Mouse (Mus musculus) CH12.LX (cell line): Measurements from ENCODE around the gene Trio. TPM values are rescaled to one million over a fixed set of nuclear protein-coding genes. Genes with fewer than 3 reads are reported as not detected.
A peak's percentile ranks its signal among the peaks of the same experiment; 100 is the strongest.

Experiments
- DNase-seq: peaks from one replicate; pipeline ENCODE4 v3.0.0-alpha.2; 2013; ENCODE audit errors: extremely low read depth
- H3K27ac ChIP-seq: 2 replicates; pipeline ENCODE4 v1.5.1; 2012; ENCODE audit warnings: low read depth, mild to moderate bottlenecking, control low read depth, moderate library complexity; ENCODE audit not compliant: insufficient read depth
- H3K27me3 ChIP-seq: replicated peaks from 2 replicates; pipeline ENCODE3; 2012; ENCODE audit warnings: inconsistent platforms
- H3K36me3 ChIP-seq, 2 experiments: replicated peaks in 1 of 2; 2 replicates each; pipeline versions ENCODE3 to v1.6.1; 2012; ENCODE audit warnings: inconsistent platforms in 1 of 2, low read length in 1 of 2, mild to moderate bottlenecking in 1 of 2, mixed read lengths in 1 of 2, moderate library complexity in 1 of 2; ENCODE audit not compliant: control insufficient read depth in 1 of 2, insufficient read depth in 1 of 2
- H3K4me1 ChIP-seq, 2 experiments: 2 replicates each; pipeline ENCODE4 v1.6.1; 2012; ENCODE audit warnings: inconsistent platforms in 1 of 2, moderate library complexity in 1 of 2; ENCODE audit not compliant: insufficient read depth in 2 of 2, control insufficient read depth in 1 of 2
- H3K4me2 ChIP-seq: 2 replicates; pipeline ENCODE4 v1.6.1; 2012; ENCODE audit warnings: low read depth, mild to moderate bottlenecking, control low read depth; ENCODE audit not compliant: poor library complexity, insufficient read depth, severe bottlenecking
- H3K4me3 ChIP-seq, 3 experiments: fragments of 150-350 bp in 1 of 3; sonication (generic) in 1 of 3; replicated peaks in 1 of 3; 2 replicates each; pipeline versions ENCODE3 to v1.5.1; 2011 to 2012; ENCODE audit warnings: low read depth in 2 of 3, low read length in 2 of 3, mild to moderate bottlenecking in 2 of 3, moderate library complexity in 2 of 3, control low read depth in 1 of 3, improper control_type of control experiment in 1 of 3, inconsistent platforms in 1 of 3, mixed read lengths in 1 of 3; ENCODE audit not compliant: poor library complexity in 1 of 3
- H3K79me2 ChIP-seq: replicated peaks from 2 replicates; pipeline ENCODE4 v1.6.1; 2012; ENCODE audit warnings: mild to moderate bottlenecking, moderate library complexity; ENCODE audit not compliant: control insufficient read depth, poor library complexity, insufficient read depth, severe bottlenecking; ENCODE audit errors: extremely low read depth
- H3K9ac ChIP-seq: 2 replicates; pipeline ENCODE4 v1.6.1; 2012; ENCODE audit warnings: low read depth, mild to moderate bottlenecking, control low read depth, moderate library complexity; ENCODE audit not compliant: insufficient read depth
- H3K9me3 ChIP-seq: replicated peaks from 2 replicates; pipeline ENCODE3; 2012; ENCODE audit warnings: low read length, inconsistent platforms, mixed read lengths
- SIN3A ChIP-seq: IDR thresholded peaks from 2 replicates; pipeline ENCODE4 v1.6.1; 2012; ENCODE audit warnings: low read length, improper control_type of control experiment, inconsistent platforms
- ZC3H11A ChIP-seq: IDR thresholded peaks from 2 replicates; pipeline ENCODE4 v1.6.1; 2012; ENCODE audit warnings: low read depth, mild to moderate bottlenecking, inconsistent platforms, low read length, improper control_type of control experiment
- ZKSCAN1 ChIP-seq: IDR thresholded peaks from 2 replicates; pipeline ENCODE4 v1.6.1; 2012; ENCODE audit warnings: low read depth, inconsistent platforms, low read length, improper control_type of control experiment, borderline replicate concordance
- dilution Hi-C: fragments of 300-500 bp; cut with MboI; formaldehyde crosslinking; loops from 2 replicates; pipeline ENCODE4 v1.14.3; 2020; ENCODE audit warnings: low sequenced_read_pairs; ENCODE audit not compliant: extremely low pct_unique_long_range_greater_than_20kb, extremely low pct_ligation_motif_present
- in situ Hi-C: fragments of 300-500 bp; cut with MboI; formaldehyde crosslinking; loops from 3 replicates; pipeline ENCODE4 v1.14.3; 2019; ENCODE audit warnings: low sequenced_read_pairs, low pct_ligation_motif_present, low pct_unique_long_range_greater_than_20kb, mixed read lengths
- polyA plus RNA-seq: library from polyadenylated mRNA; unstranded; fragments of >175 nt; gene quantifications from 2 replicates; pipeline ENCODE4 v1.2.1, GENCODE M21; 2012; ENCODE audit warnings: low read depth; ENCODE audit not compliant: insufficient read length
- total RNA-seq, 2 experiments: library from RNA; depleted of rRNA; stranded (reverse); fragments of 300-350 nt in 1 of 2; fragments of >200 nt in 1 of 2; gene quantifications; 2 replicates each; pipeline ENCODE4 v1.2.3; 2012 to 2014

Trio gene
- total and polyA plus RNA-seq, 3 experiments: 3.9 to 17.5 (median 4.3) TPM

DNA sequence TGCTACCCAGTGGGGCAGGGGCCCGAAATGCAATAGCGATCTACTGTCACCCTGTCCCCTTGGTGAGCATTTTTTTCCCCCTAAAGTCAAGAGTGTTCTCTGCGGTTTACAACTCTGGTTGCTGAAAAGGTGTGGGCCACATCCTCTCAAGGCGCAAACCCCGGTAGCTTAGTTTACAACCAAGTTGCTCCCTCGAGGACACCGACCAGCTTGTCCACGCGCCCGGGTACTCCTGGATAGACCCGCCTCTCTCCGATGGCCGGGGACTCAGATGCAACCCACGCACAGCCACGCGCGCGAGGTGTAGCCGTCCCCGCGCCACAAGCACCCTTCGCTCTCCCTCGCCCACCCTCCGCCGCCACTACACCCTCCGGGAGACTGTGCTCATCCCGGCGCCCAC, 344.7 kb downstream of the Trio start:
- no peaks in the 10 kb centered on the region for H3K36me3 ChIP-seq
- peaks cover 29% of the 10 kb centered on the region for H3K27me3 ChIP-seq
- peaks cover 3 to 9% of the 10 kb centered on the region in 2 experiments for H3K4me1 ChIP-seq
- H3K9ac ChIP-seq: peak overlapping the region; percentile 39; the same call in 1 of the 2 replicates
- DNase-seq: no peak
- H3K27ac ChIP-seq: no peak overlapping the region
- in situ Hi-C loops (no loop called here), dilution Hi-C loops (no loop called here)
- peak overlapping the region; percentile 35 to 76 (median 60) for H3K4me3 ChIP-seq
- peak overlapping the region; percentile 75 for H3K4me2 ChIP-seq
- no peak for TF ChIP-seq ZC3H11A
- TF ChIP-seq ZKSCAN1: no peak
- TF ChIP-seq SIN3A: no peak
- H3K79me2 ChIP-seq: no peaks in the 10 kb centered on the region
- no peaks in the 10 kb centered on the region for H3K9me3 ChIP-seq

Other genes starting within 250 kb of the Trio start
- under 0.01 TPM in 2 replicates for gene Dnah5, start 177.9 kb upstream of the Trio start, total RNA-seq (2012; rRNA removed)
- gene Dnah5, start 177.9 kb upstream of the Trio start, total RNA-seq (2014; rRNA removed): 0.01 TPM in 1 of 2 replicates, not detected in the other
- gene Dnah5, start 177.9 kb upstream of the Trio start, polyA plus RNA-seq: not detected in 2 replicates